Mouse (Mus musculus) hindbrain, embryonic 10.5 days (tissue): ENCODE measurements around the gene Tm9sf3. TPM values are rescaled to one million over a fixed set of nuclear protein-coding genes. Genes with fewer than 3 reads are reported as not detected.
"Not testable (repeated sequence)": the region's sequence is repeated elsewhere in the genome, so short reads cannot be mapped to it uniquely, and the experiment has no call there.

Experiments
- DNase-seq: peaks from one replicate; pipeline ENCODE4 v3.0.0-alpha.2; 2017; ENCODE audit warnings: low spot score
- H3K27ac ChIP-seq: fragments of 300-500 bp; sonication (generic); 2 replicates; pipeline ENCODE4 v1.5.1; 2016; ENCODE audit warnings: mild to moderate bottlenecking, moderate library complexity
- H3K27me3 ChIP-seq: fragments of 300-500 bp; sonication (generic); 2 replicates; pipeline ENCODE4 v1.6.1; 2016; ENCODE audit warnings: mild to moderate bottlenecking; ENCODE audit not compliant: poor library complexity, insufficient read depth, severe bottlenecking
- H3K36me3 ChIP-seq: fragments of 300-500 bp; sonication (generic); 2 replicates; pipeline ENCODE4 v1.6.1; 2016; ENCODE audit warnings: mild to moderate bottlenecking, moderate library complexity
- H3K4me1 ChIP-seq: fragments of 300-500 bp; sonication (generic); replicated peaks from 2 replicates; pipeline ENCODE4 v1.6.1; 2016; ENCODE audit warnings: mild to moderate bottlenecking
- H3K4me3 ChIP-seq: fragments of 300-500 bp; sonication (generic); 2 replicates; pipeline ENCODE4 v1.5.1; 2016; ENCODE audit warnings: mild to moderate bottlenecking, moderate library complexity
- H3K9me3 ChIP-seq: fragments of 300-500 bp; sonication (generic); 2 replicates; pipeline ENCODE4 v1.6.1; 2016; ENCODE audit warnings: mild to moderate bottlenecking, moderate library complexity
- WGBS: fragments of 180-500 bp; shearing (Covaris S2); methylation state at CpG from one replicate; pipeline ENCODE4 v1.1.7; 2016; 5-methylcytosine and 5-hydroxymethylcytosine counted together
- polyA plus RNA-seq: library from polyadenylated mRNA; unstranded; fragments of >200 nt; fragmentation: Nextera tagmentation; extraction: Ambion mirVana; gene quantifications from 2 replicates; pipeline ENCODE4 v1.2.1, GENCODE M21; 2016

Tm9sf3 gene
- polyA plus RNA-seq: 74.8 and 98.1 TPM in 2 replicates

GRCm38 (mm10) chr19:41263630-41264295 is at the start of gene Tm9sf3:
Gene Tm9sf3, minus strand, starts transcription at chr19:41263997.
- peak within 1 kb of the TSS; percentile 98 for H3K27ac ChIP-seq
- peak within 1 kb of the TSS; percentile 93 for H3K4me3 ChIP-seq
- peak; percentile 89 for DNase-seq
- no peaks in the 10 kb centered on the region for H3K27me3 ChIP-seq
- peaks cover 30% of the 10 kb centered on the region for H3K4me1 ChIP-seq
- H3K9me3 ChIP-seq: no peaks in the 10 kb centered on the region
- WGBS: under 1% methylated on average over 80 of the region's 98 CpGs
- H3K36me3 ChIP-seq: 0 out of 2 replicates have a peak, but pooled peaks cover 3% of the 10 kb centered on the region

DNA sequence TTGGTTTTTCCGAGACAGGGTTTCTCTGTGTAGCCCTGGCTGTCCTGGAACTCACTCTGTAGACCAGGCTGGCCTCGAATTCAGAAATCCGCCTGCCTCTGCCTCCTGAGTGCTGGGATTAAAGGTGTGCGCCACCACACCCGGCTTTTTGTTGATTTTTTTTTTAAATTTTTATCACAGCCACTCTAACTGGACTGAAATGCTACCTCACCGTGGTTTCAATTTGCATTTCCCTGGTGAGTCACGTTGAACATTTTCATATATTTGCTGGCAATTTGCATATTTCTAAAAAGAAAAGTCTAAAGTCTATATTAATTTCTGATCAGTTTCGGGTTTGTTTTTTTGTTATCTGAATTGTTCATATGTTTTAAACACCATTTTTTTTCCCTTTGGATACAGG is 48.8 kb upstream of the Tm9sf3 start:
- not testable (repeated sequence) for H3K4me3 ChIP-seq, H3K27me3 ChIP-seq, H3K27ac ChIP-seq, H3K36me3 ChIP-seq, DNase-seq, H3K9me3 ChIP-seq
- peaks cover 14% of the 10 kb centered on the region for H3K4me1 ChIP-seq
- 86% methylated on average over 8 of the region's 8 CpGs for WGBS

GRCm38 (mm10) chr19:41312027-41312426 is 48.2 kb upstream of the Tm9sf3 start:
- Histone ChIP-seq H3K4me1 (peaks cover 9% of the 10 kb centered on the region), H3K4me3 (no peak overlapping the region), H3K27ac (no peak overlapping the region), H3K9me3 (no peaks in the 10 kb centered on the region), H3K36me3 (no peaks in the 10 kb centered on the region), H3K27me3 (0 out of 2 replicates have a peak, but pooled peaks cover 6% of the 10 kb centered on the region)
- no peak for DNase-seq
- WGBS: 83% methylated on average over 4 of the region's 4 CpGs

DNA sequence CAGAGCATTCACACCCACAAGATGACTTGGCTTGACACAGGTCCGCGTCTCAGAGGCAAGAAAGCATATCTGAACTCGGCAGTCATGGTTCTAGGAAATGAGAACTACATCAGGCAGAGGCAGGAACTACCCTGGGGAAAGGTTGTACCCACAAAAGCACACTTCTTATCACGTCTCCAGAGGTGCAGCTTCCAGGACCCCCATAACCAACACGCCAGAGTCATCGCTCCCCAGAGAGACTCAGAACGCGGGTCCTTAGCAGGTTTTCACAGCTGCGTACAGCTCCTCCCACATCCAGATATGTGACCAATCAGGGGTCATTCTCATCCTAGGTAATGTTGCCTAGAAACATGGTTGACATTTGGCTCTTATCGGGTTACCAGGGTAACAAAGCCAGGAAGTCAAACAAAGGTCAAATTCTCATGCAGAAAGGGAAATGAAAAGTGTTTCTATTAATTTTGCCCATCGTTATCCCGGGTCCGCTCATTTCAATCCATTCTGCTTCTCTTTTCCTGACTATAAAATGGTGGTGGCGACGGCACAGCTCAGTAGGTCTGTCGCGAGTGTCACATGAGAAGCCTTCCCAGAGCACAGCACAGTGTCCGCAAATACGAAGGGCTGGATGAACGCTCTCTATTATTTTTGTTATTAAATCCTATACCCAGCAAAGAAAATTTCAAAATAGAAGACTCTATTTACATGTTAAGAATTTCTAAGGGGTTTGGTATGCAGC is 47.3 kb upstream of the Tm9sf3 start:
- peak overlapping the region; percentile 41 for H3K4me3 ChIP-seq
- H3K27me3 ChIP-seq: no peaks in the 10 kb centered on the region
- H3K4me1 ChIP-seq: peaks cover 9% of the 10 kb centered on the region
- peak; percentile 36 for DNase-seq
- WGBS: 34% methylated on average over 20 of the region's 20 CpGs
- no peaks in the 10 kb centered on the region for H3K9me3 ChIP-seq
- H3K27ac ChIP-seq: no peak overlapping the region
- H3K36me3 ChIP-seq: no peaks in the 10 kb centered on the region

GRCm38 (mm10) chr19:41303933-41304332 is 40.1 kb upstream of the Tm9sf3 start:
- H3K27me3 ChIP-seq: no peaks in the 10 kb centered on the region
- 75% methylated on average over 3 of the region's 3 CpGs for WGBS
- no peak for DNase-seq
- peaks cover 29% of the 10 kb centered on the region for H3K4me1 ChIP-seq
- no peak overlapping the region for H3K27ac ChIP-seq
- no peaks in the 10 kb centered on the region for H3K9me3 ChIP-seq
- no peak overlapping the region for H3K4me3 ChIP-seq
- no peaks in the 10 kb centered on the region for H3K36me3 ChIP-seq

GRCm38 (mm10) chr19:41303433-41303832 is 39.6 kb upstream of the Tm9sf3 start:
- Histone ChIP-seq H3K27ac (no peak overlapping the region), H3K36me3 (no peaks in the 10 kb centered on the region), H3K4me1 (peaks cover 29% of the 10 kb centered on the region), H3K27me3 (no peaks in the 10 kb centered on the region), H3K4me3 (no peak overlapping the region), H3K9me3 (no peaks in the 10 kb centered on the region)
- 73% methylated on average over 6 of the region's 6 CpGs for WGBS
- DNase-seq: no peak

GRCm38 (mm10) chr19:41301856-41302255 is 38.1 kb upstream of the Tm9sf3 start:
- Histone ChIP-seq H3K4me1 (peaks cover 29% of the 10 kb centered on the region), H3K4me3 (no peak overlapping the region), H3K27me3 (no peaks in the 10 kb centered on the region), H3K36me3 (no peaks in the 10 kb centered on the region), H3K9me3 (no peaks in the 10 kb centered on the region), H3K27ac (no peak overlapping the region)
- 75% methylated on average over 6 of the region's 6 CpGs for WGBS
- DNase-seq: no peak

GRCm38 (mm10) chr19:41299446-41299845 is 35.6 kb upstream of the Tm9sf3 start:
- Histone ChIP-seq H3K36me3 (no peaks in the 10 kb centered on the region), H3K27ac (no peak overlapping the region), H3K27me3 (no peaks in the 10 kb centered on the region), H3K4me3 (no peak overlapping the region), H3K9me3 (no peaks in the 10 kb centered on the region), H3K4me1 (peaks cover 32% of the 10 kb centered on the region)
- DNase-seq: no peak
- 89% methylated on average over 8 of the region's 8 CpGs for WGBS

DNA sequence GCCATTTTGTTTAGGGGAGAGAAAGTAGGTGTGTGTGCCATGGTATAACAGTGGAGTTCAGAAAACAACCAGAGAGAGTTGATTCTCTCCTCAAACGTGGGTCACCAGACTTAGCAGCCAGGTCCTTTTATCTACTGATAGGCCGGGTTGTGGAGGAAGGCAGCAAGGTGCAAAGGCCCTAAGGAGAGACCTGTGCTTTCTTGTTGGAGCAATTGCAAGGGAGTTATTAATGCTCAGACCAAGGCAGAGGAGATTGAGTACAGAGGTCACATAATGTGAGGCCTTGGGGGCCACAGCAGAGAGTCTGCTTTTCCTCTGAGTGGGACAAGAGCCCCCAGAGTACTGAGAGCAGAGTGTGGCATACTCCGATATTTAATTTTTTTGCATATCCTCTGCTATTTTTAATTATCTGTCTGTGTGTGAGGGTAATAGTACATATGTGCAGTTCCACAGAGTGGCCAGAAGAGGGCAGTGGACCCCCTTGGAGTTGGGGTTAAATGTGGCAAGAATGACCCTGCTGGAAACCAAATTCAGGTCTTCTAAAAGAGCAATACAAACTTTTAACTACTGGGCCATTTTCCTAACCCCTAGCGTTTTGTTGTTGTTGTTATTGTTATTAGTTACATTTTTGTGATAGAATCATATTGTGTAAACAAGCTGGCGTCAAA is 27.3 kb upstream of the Tm9sf3 start:
- H3K27me3 ChIP-seq: no peaks in the 10 kb centered on the region
- peaks cover 9% of the 10 kb centered on the region for H3K4me1 ChIP-seq
- no peaks in the 10 kb centered on the region for H3K9me3 ChIP-seq
- 59% methylated on average over 5 of the region's 5 CpGs for WGBS
- no peak overlapping the region for H3K27ac ChIP-seq
- H3K36me3 ChIP-seq: no peaks in the 10 kb centered on the region
- DNase-seq: no peak
- H3K4me3 ChIP-seq: no peak overlapping the region

DNA sequence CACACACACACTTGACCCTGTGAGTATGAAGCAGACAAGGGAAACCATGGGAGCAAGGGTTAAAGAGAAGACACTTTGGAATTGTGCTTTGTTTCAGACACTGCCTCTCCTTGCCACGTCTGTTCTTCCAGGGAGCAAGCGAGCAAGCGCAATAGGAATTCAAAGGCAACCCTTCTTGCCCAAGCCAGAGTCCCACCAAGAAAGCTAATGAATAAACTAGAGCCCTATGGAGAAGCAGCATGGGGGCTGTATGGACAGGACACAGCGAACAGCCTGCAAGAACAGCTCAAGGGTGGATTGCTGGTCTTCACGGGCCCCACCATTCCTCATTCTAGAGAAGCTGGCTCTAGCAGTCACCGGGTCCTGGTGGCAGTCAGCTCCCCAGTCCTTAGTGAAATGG is 24.8 kb upstream of the Tm9sf3 start:
- 67% methylated on average over 6 of the region's 6 CpGs for WGBS
- no peak overlapping the region for H3K4me3 ChIP-seq
- H3K27me3 ChIP-seq: no peaks in the 10 kb centered on the region
- no peaks in the 10 kb centered on the region for H3K36me3 ChIP-seq
- no peak overlapping the region for H3K27ac ChIP-seq
- peaks cover 17% of the 10 kb centered on the region for H3K4me1 ChIP-seq
- DNase-seq: no peak
- no peaks in the 10 kb centered on the region for H3K9me3 ChIP-seq

- no peak for DNase-seq
- Histone ChIP-seq H3K36me3 (no peaks in the 10 kb centered on the region), H3K4me1 (peaks cover 17% of the 10 kb centered on the region), H3K4me3 (no peak overlapping the region), H3K9me3 (no peaks in the 10 kb centered on the region), H3K27me3 (no peaks in the 10 kb centered on the region), H3K27ac (no peak overlapping the region)
- WGBS: 85% methylated on average over 7 of the region's 7 CpGs
Observed at GRCm38 (mm10) chr19:41287224-41287623, 23.4 kb upstream of the Tm9sf3 start.

- 71% methylated on average over 6 of the region's 6 CpGs for WGBS
- peaks cover 17% of the 10 kb centered on the region for H3K4me1 ChIP-seq
- no peak overlapping the region for H3K27ac ChIP-seq
- H3K4me3 ChIP-seq: no peak overlapping the region
- H3K27me3 ChIP-seq: no peaks in the 10 kb centered on the region
- H3K9me3 ChIP-seq: no peaks in the 10 kb centered on the region
- H3K36me3 ChIP-seq: no peaks in the 10 kb centered on the region
- DNase-seq: no peak
Observed at GRCm38 (mm10) chr19:41284515-41284914, 20.7 kb upstream of the Tm9sf3 start.

DNA sequence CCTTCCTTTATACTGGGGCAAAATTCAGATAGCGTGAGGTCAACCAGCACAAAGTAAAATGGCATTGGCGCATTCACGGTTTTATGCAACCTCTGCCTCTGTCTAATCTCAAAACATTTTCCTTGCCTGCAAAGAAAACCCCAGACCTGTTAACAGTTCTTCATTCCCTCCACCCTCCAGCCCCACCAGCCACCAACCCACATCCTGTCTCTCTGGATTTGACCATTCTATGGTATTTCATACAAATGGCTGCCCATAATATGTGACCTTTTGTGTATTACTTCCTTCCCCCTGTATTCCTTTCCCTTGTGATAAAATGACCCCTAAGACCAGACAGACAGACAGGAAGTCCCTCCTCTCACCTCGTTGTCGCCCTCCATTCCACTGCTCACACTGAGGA is 18.9 kb upstream of the Tm9sf3 start:
- 83% methylated on average over 5 of the region's 5 CpGs for WGBS
- H3K4me3 ChIP-seq: no peak overlapping the region
- H3K27me3 ChIP-seq: no peaks in the 10 kb centered on the region
- no peaks in the 10 kb centered on the region for H3K9me3 ChIP-seq
- no peaks in the 10 kb centered on the region for H3K36me3 ChIP-seq
- H3K4me1 ChIP-seq: peaks cover 11% of the 10 kb centered on the region; the same call in 1 of the 2 replicates
- H3K27ac ChIP-seq: no peak overlapping the region
- DNase-seq: no peak
